Comparison of ENCODE assay signal across 8 mouse cellular contexts in the genomic region with DNA sequence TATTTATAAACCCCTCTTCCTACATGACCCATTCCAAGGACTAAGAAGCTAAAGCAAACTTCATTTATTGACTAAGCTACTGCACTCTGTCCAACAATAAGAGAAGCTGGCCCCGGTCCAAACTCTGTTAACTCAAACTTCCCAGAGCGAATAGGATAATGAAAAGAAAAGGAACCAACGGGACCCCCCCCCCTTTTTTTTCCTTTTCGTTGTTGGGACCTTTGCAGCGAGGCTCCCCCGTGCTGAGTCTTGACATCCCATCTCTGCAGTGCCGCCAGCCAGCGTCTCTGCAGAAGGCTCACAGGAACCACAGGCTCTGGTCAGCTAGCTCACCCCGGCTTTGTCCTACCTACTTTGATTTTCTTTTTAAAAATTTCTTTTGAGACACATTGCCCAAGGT. TPM values are rescaled to one million over a fixed set of nuclear protein-coding genes. Genes with fewer than 3 reads are reported as not detected.
A peak's percentile ranks its signal among the peaks of the same experiment; 100 is the strongest.
DNase-seq lines count a peak whose midpoint lies in the region; ATAC-seq and TF ChIP-seq lines count a peak whose summit lies in the region.

No protein-coding gene starts in this region.

- TF ChIP-seq CTCF in cerebellum, adult 2 months (IDR thresholded peaks at IDR 0.05; ENCODE audit: borderline replicate concordance, insufficient read depth, low read depth, low read length), result no peak

- intact Hi-C loops in heart, postnatal 14 days (cut with DNase I), result no loop called here

- TF ChIP-seq POLR2A in cerebellum, adult 2 months (IDR thresholded peaks at IDR 0.05; ENCODE audit: borderline replicate concordance, insufficient read depth, low read length), result no peak

- peaks cover 14% of the 10 kb centered on the region for H3K36me3 ChIP-seq in liver, embryonic 12.5 days

- no peaks in the 10 kb centered on the region for H3K9me3 ChIP-seq in liver, embryonic 12.5 days (replicated peaks)

- WGBS in cerebellum, adult 2 months, result 13% methylated on average over 9 of the region's 9 CpGs
- WGBS in liver, embryonic 12.5 days (ENCODE audit: insufficient replicate concordance), result 52% methylated on average over 9 of the region's 9 CpGs

- H3K4me3 ChIP-seq in cerebellum, adult 2 months (replicated peaks; ENCODE audit: insufficient read depth, low read depth, low read length), result no peak overlapping the region
- no peak overlapping the region for H3K4me3 ChIP-seq in liver, embryonic 12.5 days

- no peak overlapping the region for H3K27ac ChIP-seq in cerebellum, adult 2 months (ENCODE audit: insufficient read depth, low read length)
- no peak overlapping the region for H3K27ac ChIP-seq in liver, embryonic 12.5 days

- peak; percentile 42 to 55 for DNase-seq in cerebellum, adult 2 months
- DNase-seq in testis, postnatal 10 days (ENCODE audit: low spot score), result peak; percentile 81
- DNase-seq in testis, postnatal 14 days (ENCODE audit: low spot score), result no peak
- peak; percentile 53 to 69 for DNase-seq in heart, postnatal 14 days
- peak; percentile 9 for DNase-seq in retina, embryonic 14.5 days (ENCODE audit: low spot score)
- no peak for DNase-seq in right cerebral cortex, adult 18-20 months

- H3K27me3 ChIP-seq in cerebellum, adult 2 months (ENCODE audit: control insufficient read depth, insufficient read depth, low read length), result no peaks in the 10 kb centered on the region
- no peaks in the 10 kb centered on the region for H3K27me3 ChIP-seq in liver, embryonic 12.5 days (replicated peaks)

- no peak for ATAC-seq in cerebellum, adult (ENCODE audit: insufficient number of reproducible peaks, low FRiP score, low TSS enrichment)
- ATAC-seq in liver, embryonic 12.5 days, result no peak

- H3K4me2 ChIP-seq in liver, embryonic 12.5 days, result peak overlapping the region; percentile 95; the same call in 1 of the 2 replicates

- no peak overlapping the region for H3K9ac ChIP-seq in liver, embryonic 12.5 days

- H3K4me1 ChIP-seq in cerebellum, adult 2 months (ENCODE audit: control insufficient read depth, insufficient read depth, low read length), result peaks cover 25% of the 10 kb centered on the region
- H3K4me1 ChIP-seq in liver, embryonic 12.5 days, result peaks cover 64% of the 10 kb centered on the region

RNA-seq across cellular contexts. Expression of a gene that starts 3.2 kb away (rescaled TPM):
- 63.1 and 69.1 TPM in 2 replicates for polyA plus RNA-seq in cerebellum, adult 2 months (2012; rRNA removed)
- total RNA-seq in heart, postnatal 14 days (2021), result 10 to 100 TPM; 56.3 to 63.1 TPM
- 6.8 and 7.1 TPM in 2 replicates for polyA plus RNA-seq in liver, embryonic 12.5 days (2016; fragmentation: Nextera tagmentation; extraction: Ambion mirVana)

RNA-seq across cellular contexts. Expression of a gene that starts 3.3 kb away (rescaled TPM):
- polyA plus RNA-seq in cerebellum, adult 2 months (2012; rRNA removed), result 108 and 111 TPM in 2 replicates
- total RNA-seq in heart, postnatal 14 days (2021), result 10 to 100 TPM; 67.7 to 67.8 TPM
- 118 and 125 TPM in 2 replicates for polyA plus RNA-seq in liver, embryonic 12.5 days (2016; fragmentation: Nextera tagmentation; extraction: Ambion mirVana)

Comparison
In these comparisons a context has a peak if more than half of its experiments do, and no peak if none do; other contexts are left out.
1. DNase-seq: peak in cerebellum, adult 2 months (2 of 2), testis, postnatal 10 days (single experiment), heart, postnatal 14 days (2 of 2) and retina, embryonic 14.5 days (single experiment); none in testis, postnatal 14 days (single experiment) and right cerebral cortex, adult 18-20 months (single experiment).